Mouse (Mus musculus) neural tube, embryonic 15.5 days (tissue): ENCODE results near the gene Top1. TPM values are rescaled to one million over a fixed set of nuclear protein-coding genes. Genes with fewer than 3 reads are reported as not detected.

Experiments
- ATAC-seq: fragments of 200-750 bp; cut with Nextera tagmentation; 2 replicates; pipeline ENCODE4 v1.8.0; 2017; ENCODE audit warnings: mild to moderate bottlenecking, moderate TSS enrichment, moderate library complexity; ENCODE audit not compliant: low FRiP score
- H3K27ac ChIP-seq: fragments of 300-500 bp; sonication (generic); replicated peaks from 2 replicates; pipeline ENCODE4 v1.5.1; 2015; ENCODE audit warnings: mild to moderate bottlenecking, inconsistent platforms
- H3K27me3 ChIP-seq: fragments of 300-500 bp; sonication (generic); replicated peaks from 2 replicates; pipeline ENCODE4 v1.6.1; 2015; ENCODE audit warnings: inconsistent platforms
- H3K36me3 ChIP-seq: fragments of 300-500 bp; sonication (generic); 2 replicates; pipeline ENCODE4 v1.6.1; 2015; ENCODE audit warnings: inconsistent platforms
- H3K4me1 ChIP-seq: fragments of 300-500 bp; sonication (generic); 2 replicates; pipeline ENCODE4 v1.6.1; 2015; ENCODE audit warnings: inconsistent platforms
- H3K4me2 ChIP-seq: fragments of 300-500 bp; sonication (generic); 2 replicates; pipeline ENCODE4 v1.6.1; 2015; ENCODE audit warnings: inconsistent platforms, mild to moderate bottlenecking, moderate library complexity
- H3K4me3 ChIP-seq: fragments of 300-500 bp; sonication (generic); replicated peaks from 2 replicates; pipeline ENCODE4 v1.5.1; 2015; ENCODE audit warnings: mild to moderate bottlenecking, inconsistent platforms
- H3K9ac ChIP-seq: fragments of 300-500 bp; sonication (generic); replicated peaks from 2 replicates; pipeline ENCODE4 v1.6.1; 2015; ENCODE audit warnings: mild to moderate bottlenecking, inconsistent platforms
- H3K9me3 ChIP-seq: fragments of 300-500 bp; sonication (generic); replicated peaks from 2 replicates; pipeline ENCODE4 v1.6.1; 2016; ENCODE audit warnings: inconsistent platforms
- WGBS: fragments of 180-500 bp; shearing (Covaris S2); methylation state at CpG from one replicate; pipeline ENCODE4 v1.1.7; 2015; ENCODE audit warnings: mixed read lengths; 5-methylcytosine and 5-hydroxymethylcytosine counted together
- polyA plus RNA-seq: library from polyadenylated mRNA; unstranded; fragments of >200 nt; fragmentation: Nextera tagmentation; extraction: Ambion mirVana; gene quantifications from 2 replicates; pipeline ENCODE4 v1.2.1, GENCODE M21; 2015

Top1 gene
- polyA plus RNA-seq, 1 experiment from 2014 or later, result 65.2 TPM

GRCm38 (mm10) chr2:160723613-160724375 lies 78.1 kb downstream of the Top1 start:
- no peaks in the 10 kb centered on the region for H3K4me1 ChIP-seq
- peaks cover 50% of the 10 kb centered on the region for H3K36me3 ChIP-seq
- H3K9ac ChIP-seq, result no peak overlapping the region
- no peak overlapping the region for H3K4me3 ChIP-seq
- no peaks in the 10 kb centered on the region for H3K27me3 ChIP-seq
- no peak for ATAC-seq
- H3K9me3 ChIP-seq, result no peaks in the 10 kb centered on the region
- 97% methylated on average over 4 of the region's 4 CpGs for WGBS
- no peak overlapping the region for H3K4me2 ChIP-seq
- no peak overlapping the region for H3K27ac ChIP-seq

- no peak overlapping the region for H3K4me3 ChIP-seq
- H3K36me3 ChIP-seq, result peaks cover 42% of the 10 kb centered on the region
- no peak overlapping the region for H3K9ac ChIP-seq
- no peaks in the 10 kb centered on the region for H3K4me1 ChIP-seq
- no peaks in the 10 kb centered on the region for H3K9me3 ChIP-seq
- H3K27me3 ChIP-seq, result no peaks in the 10 kb centered on the region
- ATAC-seq, result no peak
- WGBS, result 93% methylated on average over 5 of the region's 5 CpGs
- no peak overlapping the region for H3K27ac ChIP-seq
- H3K4me2 ChIP-seq, result no peak overlapping the region
These were observed 78.8 kb downstream of the Top1 start for GRCm38 (mm10) chr2:160724536-160724935.

GRCm38 (mm10) chr2:160725877-160726864 lies 80.5 kb downstream of the Top1 start:
- Histone ChIP-seq H3K36me3 (peaks cover 32% of the 10 kb centered on the region), H3K4me1 (peaks cover 14% of the 10 kb centered on the region), H3K27me3 (no peaks in the 10 kb centered on the region), H3K9me3 (no peaks in the 10 kb centered on the region), H3K9ac (no peak overlapping the region), H3K27ac (no peak overlapping the region), H3K4me2 (no peak overlapping the region), H3K4me3 (no peak overlapping the region)
- WGBS, result 87% methylated on average over 6 of the region's 6 CpGs
- ATAC-seq, result no peak

- Histone ChIP-seq H3K27me3 (no peaks in the 10 kb centered on the region), H3K27ac (no peak overlapping the region), H3K4me3 (no peak overlapping the region), H3K36me3 (peaks cover 14% of the 10 kb centered on the region), H3K9ac (no peak overlapping the region), H3K9me3 (no peaks in the 10 kb centered on the region), H3K4me2 (no peak overlapping the region), H3K4me1 (peaks cover 32% of the 10 kb centered on the region)
- WGBS, result 92% methylated on average over 3 of the region's 3 CpGs
- no peak for ATAC-seq
These were observed 83.3 kb downstream of the Top1 start for GRCm38 (mm10) chr2:160728972-160729371.

GRCm38 (mm10) chr2:160729436-160729835 lies 83.7 kb downstream of the Top1 start:
- Histone ChIP-seq H3K9me3 (no peaks in the 10 kb centered on the region), H3K4me2 (0 out of 2 replicates have a peak overlapping the region, but pooled peaks have one; percentile 94), H3K27ac (no peak overlapping the region), H3K9ac (no peak overlapping the region), H3K4me1 (peaks cover 37% of the 10 kb centered on the region), H3K36me3 (peaks cover 10% of the 10 kb centered on the region), H3K27me3 (no peaks in the 10 kb centered on the region), H3K4me3 (no peak overlapping the region)
- 71% methylated on average over 2 of the region's 2 CpGs for WGBS
- ATAC-seq, result no peak

- Histone ChIP-seq H3K9me3 (no peaks in the 10 kb centered on the region), H3K4me1 (peaks cover 44% of the 10 kb centered on the region), H3K4me2 (peak overlapping the region; percentile 94), H3K4me3 (peak overlapping the region; percentile 84), H3K27ac (peak overlapping the region; percentile 99; the same call in 1 of the 2 replicates), H3K9ac (peak overlapping the region; percentile 100), H3K27me3 (no peaks in the 10 kb centered on the region), H3K36me3 (peaks cover 5% of the 10 kb centered on the region)
- WGBS, result 27% methylated on average over 17 of the region's 17 CpGs
- ATAC-seq, result no peak
These were observed 84.4 kb downstream of the Top1 start for GRCm38 (mm10) chr2:160729851-160730796.

GRCm38 (mm10) chr2:160730797-160731116 lies 85.1 kb downstream of the Top1 start:
- WGBS, result 6% methylated on average over 19 of the region's 19 CpGs
- Histone ChIP-seq H3K36me3 (peaks cover 5% of the 10 kb centered on the region; the same call in 1 of the 2 replicates), H3K27me3 (no peaks in the 10 kb centered on the region), H3K4me2 (peak overlapping the region; percentile 94), H3K4me1 (peaks cover 50% of the 10 kb centered on the region), H3K4me3 (peak overlapping the region; percentile 84), H3K27ac (peak overlapping the region; percentile 99), H3K9ac (peak overlapping the region; percentile 100), H3K9me3 (no peaks in the 10 kb centered on the region)
- ATAC-seq, result no peak; the same call in none of the 2 replicates

GRCm38 (mm10) chr2:160731117-160731838 lies 85.6 kb downstream of the Top1 start, which contains the start of gene Plcg1:
Gene Plcg1, plus strand, starts transcription at chr2:160731300.
- Histone ChIP-seq H3K27ac (peak within 1 kb of the TSS; percentile 99), H3K9me3 (no peaks in the 10 kb centered on the region), H3K4me2 (peak within 1 kb of the TSS; percentile 94), H3K9ac (peak within 1 kb of the TSS; percentile 100), H3K36me3 (peaks cover 9% of the 10 kb centered on the region), H3K27me3 (no peaks in the 10 kb centered on the region), H3K4me3 (peak within 1 kb of the TSS; percentile 84), H3K4me1 (peaks cover 54% of the 10 kb centered on the region)
- ATAC-seq, result peak; percentile 95
- 1% methylated on average over 75 of the region's 99 CpGs for WGBS

GRCm38 (mm10) chr2:160731839-160732261 lies 86.2 kb downstream of the Top1 start:
- under 1% methylated on average over 32 of the region's 32 CpGs for WGBS
- ATAC-seq, result peak; percentile 16; the same call in 1 of the 2 replicates
- peaks cover 55% of the 10 kb centered on the region for H3K4me1 ChIP-seq

GRCm38 (mm10) chr2:160732420-160732995 lies 86.8 kb downstream of the Top1 start:
- Histone ChIP-seq H3K27ac (peak overlapping the region; percentile 99), H3K4me2 (peak overlapping the region; percentile 94), H3K4me3 (peak overlapping the region; percentile 84), H3K9me3 (no peaks in the 10 kb centered on the region), H3K9ac (peak overlapping the region; percentile 100), H3K27me3 (no peaks in the 10 kb centered on the region), H3K4me1 (peaks cover 62% of the 10 kb centered on the region), H3K36me3 (peaks cover 18% of the 10 kb centered on the region)
- WGBS, result 47% methylated on average over 9 of the region's 9 CpGs
- ATAC-seq, result no peak

More at GRCm38 (mm10) chr2:160731839-160732261, 86.2 kb downstream of the Top1 start:
- H3K9ac ChIP-seq, result peak overlapping the region; percentile 100
- H3K27ac ChIP-seq, result peak overlapping the region; percentile 99
- peak overlapping the region; percentile 84 for H3K4me3 ChIP-seq
- H3K27me3 ChIP-seq, result no peaks in the 10 kb centered on the region
- H3K36me3 ChIP-seq, result peaks cover 13% of the 10 kb centered on the region
- H3K4me2 ChIP-seq, result peak overlapping the region; percentile 94
- no peaks in the 10 kb centered on the region for H3K9me3 ChIP-seq
